Mouse (Mus musculus): ENCODE measurements around the gene Accs. TPM values are rescaled to one million over a fixed set of nuclear protein-coding genes. Genes with fewer than 3 reads are reported as not detected.

Accs gene
- total RNA-seq, 1 experiment, result 5.5 TPM

DNA sequence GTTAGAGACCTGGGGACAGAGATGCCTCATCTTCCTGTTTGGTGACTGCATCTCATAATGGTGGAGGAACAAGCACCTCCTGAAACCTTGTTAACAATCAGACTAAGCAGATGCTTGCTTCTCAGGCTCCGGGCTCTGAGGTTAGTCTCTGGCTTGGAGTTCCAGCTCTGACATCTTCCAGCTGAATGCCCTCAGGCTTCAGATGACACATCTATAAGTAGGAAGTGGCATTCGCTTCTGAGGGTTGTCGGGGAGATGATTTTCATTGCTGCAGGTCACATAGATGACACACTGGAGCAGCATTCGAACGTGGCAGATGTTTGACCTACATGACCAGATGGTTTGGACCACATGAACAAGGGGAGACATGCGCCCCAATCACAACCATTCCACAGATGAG lies 38.6 kb upstream of the Accs start:
- Histone ChIP-seq H3K9ac (ENCODE audit: insufficient read depth, low read depth, low read length, poor library complexity, severe bottlenecking) (no peak overlapping the region), H3K27ac (ENCODE audit: insufficient read depth, low read depth, low read length, poor library complexity, severe bottlenecking) (no peak overlapping the region), H3K36me3 (ENCODE audit: control insufficient read depth, insufficient read depth, low read length, poor library complexity, severe bottlenecking) (no peaks in the 10 kb centered on the region), H3K9me3 (ENCODE audit: control insufficient read depth, insufficient read depth, low read depth, low read length) (no peaks in the 10 kb centered on the region), H3K4me1 (ENCODE audit: control insufficient read depth in 2 of 2, insufficient read depth in 2 of 2, low read length in 2 of 2, poor library complexity in 1 of 2) (peaks cover 0 to 6% of the 10 kb centered on the region in 2 experiments; a peak in 1 of 4 replicates), H3K4me3 (ENCODE audit: insufficient read depth in 1 of 2, low read depth in 1 of 2, low read length in 2 of 2, poor library complexity in 1 of 2, severe bottlenecking in 1 of 2) (no peak overlapping the region)
- in situ Hi-C loops (cut with MboI; ENCODE audit: low sequenced_read_pairs in 2 of 2, unreplicated experiment in 2 of 2), result no loop called here
- TF ChIP-seq CHD2 (IDR thresholded peaks at IDR 0.05; ENCODE audit: low read depth, low read length), result no peak
- no peak for DNase-seq (ENCODE audit: low read depth, low spot score)

DNA sequence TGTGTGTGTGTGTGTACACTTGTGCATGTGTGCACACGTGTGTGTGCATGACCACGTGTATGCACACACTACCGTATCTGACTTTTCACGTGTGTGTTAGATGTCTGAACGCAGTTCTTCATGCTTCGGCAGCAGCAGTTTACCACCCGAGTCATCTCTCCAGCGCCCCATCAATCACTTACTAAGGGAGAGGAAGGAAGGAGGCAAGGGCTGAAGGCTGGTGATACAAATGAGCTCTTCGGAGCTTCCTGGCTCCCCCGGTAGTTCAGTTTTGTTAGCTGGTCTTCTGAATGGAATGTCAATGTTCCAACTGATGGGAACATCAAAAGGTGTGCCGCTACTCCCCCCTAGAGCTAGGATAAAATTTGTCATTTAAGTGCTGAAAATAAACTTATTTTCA lies 37.5 kb upstream of the Accs start:
- Histone ChIP-seq H3K4me1 (ENCODE audit: control insufficient read depth in 2 of 2, insufficient read depth in 2 of 2, low read length in 2 of 2, poor library complexity in 1 of 2) (peaks cover 0 to 6% of the 10 kb centered on the region in 2 experiments; a peak in 1 of 4 replicates), H3K9ac (ENCODE audit: insufficient read depth, low read depth, low read length, poor library complexity, severe bottlenecking) (no peak overlapping the region), H3K9me3 (ENCODE audit: control insufficient read depth, insufficient read depth, low read depth, low read length) (no peaks in the 10 kb centered on the region), H3K4me3 (ENCODE audit: insufficient read depth in 1 of 2, low read depth in 1 of 2, low read length in 2 of 2, poor library complexity in 1 of 2, severe bottlenecking in 1 of 2) (no peak overlapping the region), H3K27ac (ENCODE audit: insufficient read depth, low read depth, low read length, poor library complexity, severe bottlenecking) (no peak overlapping the region), H3K36me3 (ENCODE audit: control insufficient read depth, insufficient read depth, low read length, poor library complexity, severe bottlenecking) (no peaks in the 10 kb centered on the region)
- no peak for TF ChIP-seq ZC3H11A (IDR thresholded peaks at IDR 0.05; ENCODE audit: borderline replicate concordance, low read depth, low read length)
- no peak for TF ChIP-seq MAFK (IDR thresholded peaks at IDR 0.05; ENCODE audit: insufficient read depth, low read depth, low read length)
- TF ChIP-seq HCFC1 (IDR thresholded peaks at IDR 0.05; ENCODE audit: borderline replicate concordance, insufficient read depth, low read length), result no peak
- no peak for TF ChIP-seq CHD2 (IDR thresholded peaks at IDR 0.05; ENCODE audit: low read depth, low read length)
- no peak for TF ChIP-seq ZNF384 (IDR thresholded peaks at IDR 0.05; ENCODE audit: low read depth, low read length)
- DNase-seq (ENCODE audit: low read depth, low spot score), result no peak
- in situ Hi-C loops (cut with MboI; ENCODE audit: low sequenced_read_pairs in 2 of 2, unreplicated experiment in 2 of 2), result no loop called here

DNA sequence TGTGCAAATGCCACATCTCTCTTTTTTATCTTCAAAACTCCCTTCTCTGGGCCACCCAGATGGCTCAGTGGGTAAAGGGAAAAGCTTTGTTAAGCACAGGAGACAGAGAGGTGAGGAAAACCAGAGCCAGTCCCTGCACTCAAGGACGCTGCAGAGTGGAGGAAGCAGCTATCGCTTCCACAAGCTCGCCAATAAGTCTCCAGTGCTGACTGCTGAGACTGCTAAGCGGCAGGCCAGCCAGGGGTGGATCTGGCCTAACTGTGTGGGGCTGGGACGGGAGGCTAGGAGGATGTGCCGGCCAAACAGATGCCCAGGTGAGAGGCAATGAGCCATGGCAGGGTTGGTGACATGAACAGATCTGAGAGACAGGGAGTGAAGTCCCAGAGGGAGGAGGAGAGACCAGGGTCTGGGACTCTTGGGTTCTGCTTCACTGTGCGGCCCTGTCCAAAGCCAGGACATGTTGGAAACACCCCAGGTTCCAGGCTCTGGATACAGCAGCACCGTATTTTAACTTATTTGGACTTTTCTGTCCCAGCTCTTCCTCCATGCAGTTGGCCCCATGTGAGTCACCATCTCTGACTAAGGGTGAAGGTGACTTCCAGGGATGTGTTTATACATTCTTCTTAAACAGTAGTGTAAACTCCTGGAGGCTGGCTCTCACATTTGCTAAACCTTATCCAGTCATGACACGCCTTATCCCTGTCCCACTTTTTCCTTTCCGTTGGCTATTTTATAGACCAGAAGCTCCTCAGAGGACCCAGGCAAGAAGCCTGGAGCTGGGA lies 36.5 kb upstream of the Accs start:
- H3K4me1 ChIP-seq (ENCODE audit: control insufficient read depth in 2 of 2, insufficient read depth in 2 of 2, low read length in 2 of 2, poor library complexity in 1 of 2), result no peaks in the 10 kb centered on the region
- no peaks in the 10 kb centered on the region for H3K9me3 ChIP-seq (ENCODE audit: control insufficient read depth, insufficient read depth, low read depth, low read length)
- in situ Hi-C loops (cut with MboI; ENCODE audit: low sequenced_read_pairs in 2 of 2, unreplicated experiment in 2 of 2), result no loop called here
- no peak for TF ChIP-seq ZNF384 (IDR thresholded peaks at IDR 0.05; ENCODE audit: low read depth, low read length)
- TF ChIP-seq HCFC1 (IDR thresholded peaks at IDR 0.05; ENCODE audit: borderline replicate concordance, insufficient read depth, low read length), result no peak
- TF ChIP-seq MAFK (IDR thresholded peaks at IDR 0.05; ENCODE audit: insufficient read depth, low read depth, low read length), result no peak
- no peak for TF ChIP-seq CHD2 (IDR thresholded peaks at IDR 0.05; ENCODE audit: low read depth, low read length)
- TF ChIP-seq ZC3H11A (IDR thresholded peaks at IDR 0.05; ENCODE audit: borderline replicate concordance, low read depth, low read length), result no peak
- no peak overlapping the region; a peak in 1 of 4 replicates for H3K4me3 ChIP-seq (ENCODE audit: insufficient read depth in 1 of 2, low read depth in 1 of 2, low read length in 2 of 2, poor library complexity in 1 of 2, severe bottlenecking in 1 of 2)
- DNase-seq (ENCODE audit: low read depth, low spot score), result no peak
- no peak overlapping the region for H3K27ac ChIP-seq (ENCODE audit: insufficient read depth, low read depth, low read length, poor library complexity, severe bottlenecking)
- H3K9ac ChIP-seq (ENCODE audit: insufficient read depth, low read depth, low read length, poor library complexity, severe bottlenecking), result no peak overlapping the region
- no peaks in the 10 kb centered on the region for H3K36me3 ChIP-seq (ENCODE audit: control insufficient read depth, insufficient read depth, low read length, poor library complexity, severe bottlenecking)

- in situ Hi-C loops (cut with MboI; ENCODE audit: low sequenced_read_pairs in 2 of 2, unreplicated experiment in 2 of 2), result no loop called here
- H3K9me3 ChIP-seq (ENCODE audit: control insufficient read depth, insufficient read depth, low read depth, low read length), result no peaks in the 10 kb centered on the region
- H3K36me3 ChIP-seq (ENCODE audit: control insufficient read depth, insufficient read depth, low read length, poor library complexity, severe bottlenecking), result no peaks in the 10 kb centered on the region
- TF ChIP-seq ZNF384 (IDR thresholded peaks at IDR 0.05; ENCODE audit: low read depth, low read length), result no peak
- no peak for TF ChIP-seq CHD2 (IDR thresholded peaks at IDR 0.05; ENCODE audit: low read depth, low read length)
- no peak for TF ChIP-seq HCFC1 (IDR thresholded peaks at IDR 0.05; ENCODE audit: borderline replicate concordance, insufficient read depth, low read length)
- no peak for TF ChIP-seq ZC3H11A (IDR thresholded peaks at IDR 0.05; ENCODE audit: borderline replicate concordance, low read depth, low read length)
- no peak for TF ChIP-seq MAFK (IDR thresholded peaks at IDR 0.05; ENCODE audit: insufficient read depth, low read depth, low read length)
- H3K9ac ChIP-seq (ENCODE audit: insufficient read depth, low read depth, low read length, poor library complexity, severe bottlenecking), result no peak overlapping the region
- no peak overlapping the region for H3K27ac ChIP-seq (ENCODE audit: insufficient read depth, low read depth, low read length, poor library complexity, severe bottlenecking)
- H3K4me1 ChIP-seq (ENCODE audit: control insufficient read depth in 2 of 2, insufficient read depth in 2 of 2, low read length in 2 of 2, poor library complexity in 1 of 2), result peaks cover 0 to 2% of the 10 kb centered on the region in 2 experiments; a peak in 1 of 4 replicates
- no peak overlapping the region for H3K4me3 ChIP-seq (ENCODE audit: insufficient read depth in 1 of 2, low read depth in 1 of 2, low read length in 2 of 2, poor library complexity in 1 of 2, severe bottlenecking in 1 of 2)
- DNase-seq (ENCODE audit: low read depth, low spot score), result no peak
Measured at GRCm38 (mm10) chr2:93883066-93883465, 33.3 kb upstream of the Accs start.
